Mouse (Mus musculus): ENCODE measurements at regions not wholly inside any gene's neighbourhood (a gene's known extent, or its start where the extent isn't known, plus 50 kb on each side); places are given as distances from the start of the nearest gene placed in this dataset.

GRCm38 (mm10) chr8:29614098-29614497 is 2166.6 kb downstream of the Poteg start:
- Histone ChIP-seq H3K4me2 (ENCODE audit: low read length) (no peak overlapping the region), H3K27me3 (ENCODE audit: control insufficient read depth, insufficient read depth, low read length) (no peaks in the 10 kb centered on the region), H3K4me1 (ENCODE audit: control insufficient read depth, insufficient read depth, low read length) (no peaks in the 10 kb centered on the region), H3K4me3 (replicated peaks; ENCODE audit: low read depth, low read length) (no peak overlapping the region), H3K36me3 (ENCODE audit: control insufficient read depth, insufficient read depth, low read length) (no peaks in the 10 kb centered on the region), H3K27ac (replicated peaks; ENCODE audit: low read depth, low read length) (no peak overlapping the region), H3K9me3 (ENCODE audit: control insufficient read depth, low read length) (no peaks in the 10 kb centered on the region; the same call in 1 of the 2 replicates), H3K9ac (replicated peaks; ENCODE audit: low read length) (no peak overlapping the region)
- 61% methylated on average over 7 of the region's 7 CpGs for WGBS
- peak; percentile 9 for DNase-seq
- no peak for ATAC-seq (ENCODE audit: low FRiP score, low TSS enrichment)

GRCm38 (mm10) chr8:29661616-29662015 is 2214.1 kb downstream of the Poteg start:
- no peaks in the 10 kb centered on the region for H3K27me3 ChIP-seq (ENCODE audit: control insufficient read depth, insufficient read depth, low read length)
- WGBS: 66% methylated on average over 3 of the region's 3 CpGs
- no peak overlapping the region for H3K4me2 ChIP-seq (ENCODE audit: low read length)
- H3K9me3 ChIP-seq (ENCODE audit: control insufficient read depth, low read length): no peaks in the 10 kb centered on the region
- DNase-seq (peak; percentile 34), ATAC-seq (ENCODE audit: low FRiP score, low TSS enrichment) (no peak)
- no peak overlapping the region for H3K27ac ChIP-seq (replicated peaks; ENCODE audit: low read depth, low read length)
- no peaks in the 10 kb centered on the region for H3K36me3 ChIP-seq (ENCODE audit: control insufficient read depth, insufficient read depth, low read length)
- no peak overlapping the region for H3K9ac ChIP-seq (replicated peaks; ENCODE audit: low read length)
- H3K4me1 ChIP-seq (ENCODE audit: control insufficient read depth, insufficient read depth, low read length): no peaks in the 10 kb centered on the region
- no peak overlapping the region for H3K4me3 ChIP-seq (replicated peaks; ENCODE audit: low read depth, low read length)

DNA sequence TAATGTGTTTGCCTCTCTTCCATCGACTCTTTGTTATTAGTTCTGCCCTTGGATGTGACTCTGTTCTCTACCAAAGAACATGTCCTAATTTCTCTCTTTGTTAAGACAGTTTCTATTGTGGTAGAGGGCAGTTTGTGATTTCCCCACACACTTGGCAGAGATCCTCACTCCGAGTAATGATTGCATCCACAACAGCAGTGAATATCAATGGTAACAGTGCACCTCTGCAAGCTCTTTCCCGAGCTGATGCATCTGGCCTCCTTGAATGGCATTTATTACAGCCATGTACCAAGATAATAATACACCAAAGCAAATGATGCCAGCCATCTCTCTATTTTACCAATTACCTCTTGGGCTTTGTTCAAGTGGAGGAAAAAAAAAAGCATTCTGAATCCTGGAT is 2228.4 kb downstream of the Poteg start:
- DNase-seq (peak; percentile 3), ATAC-seq (ENCODE audit: low FRiP score, low TSS enrichment) (no peak)

DNA sequence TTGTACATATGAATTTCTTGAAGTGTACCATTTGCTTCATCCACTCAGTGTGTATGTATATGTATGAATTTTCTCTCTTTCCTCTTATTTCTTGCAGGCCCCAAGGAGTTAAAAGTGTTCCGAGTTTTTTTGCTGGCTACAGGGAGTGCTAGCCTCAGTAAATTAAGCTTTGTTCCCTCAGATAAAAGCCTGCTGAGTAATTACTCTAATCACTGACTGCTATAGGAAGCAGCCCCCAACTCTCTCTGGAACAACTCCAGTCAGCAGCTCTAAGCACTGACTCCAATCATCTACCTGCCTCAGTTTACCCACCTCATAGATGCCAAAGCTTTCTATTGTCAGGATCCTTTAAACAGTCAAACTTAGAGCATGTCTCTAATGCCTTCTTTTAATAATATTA is 2235.9 kb downstream of the Poteg start:
- DNase-seq (no peak), ATAC-seq (ENCODE audit: low FRiP score, low TSS enrichment) (no peak)
- 62% methylated on average over 1 of the region's 1 CpGs for WGBS
- H3K4me2 ChIP-seq (ENCODE audit: low read length): no peak overlapping the region
- no peak overlapping the region for H3K27ac ChIP-seq (replicated peaks; ENCODE audit: low read depth, low read length)
- H3K27me3 ChIP-seq (ENCODE audit: control insufficient read depth, insufficient read depth, low read length): no peaks in the 10 kb centered on the region
- no peaks in the 10 kb centered on the region for H3K36me3 ChIP-seq (ENCODE audit: control insufficient read depth, insufficient read depth, low read length)
- no peaks in the 10 kb centered on the region for H3K9me3 ChIP-seq (ENCODE audit: control insufficient read depth, low read length)
- H3K4me1 ChIP-seq (ENCODE audit: control insufficient read depth, insufficient read depth, low read length): no peaks in the 10 kb centered on the region
- no peak overlapping the region for H3K4me3 ChIP-seq (replicated peaks; ENCODE audit: low read depth, low read length)
- H3K9ac ChIP-seq (replicated peaks; ENCODE audit: low read length): no peak overlapping the region

More for the DNA sequence above, 2228.4 kb downstream of the Poteg start:
- H3K27me3 ChIP-seq (ENCODE audit: control insufficient read depth, insufficient read depth, low read length): no peaks in the 10 kb centered on the region
- H3K4me2 ChIP-seq (ENCODE audit: low read length): no peak overlapping the region
- WGBS: 77% methylated on average over 3 of the region's 3 CpGs
- H3K4me1 ChIP-seq (ENCODE audit: control insufficient read depth, insufficient read depth, low read length): no peaks in the 10 kb centered on the region
- H3K4me3 ChIP-seq (replicated peaks; ENCODE audit: low read depth, low read length): no peak overlapping the region
- no peak overlapping the region for H3K9ac ChIP-seq (replicated peaks; ENCODE audit: low read length)
- no peak overlapping the region for H3K27ac ChIP-seq (replicated peaks; ENCODE audit: low read depth, low read length)
- H3K36me3 ChIP-seq (ENCODE audit: control insufficient read depth, insufficient read depth, low read length): no peaks in the 10 kb centered on the region
- no peaks in the 10 kb centered on the region for H3K9me3 ChIP-seq (ENCODE audit: control insufficient read depth, low read length)

DNA sequence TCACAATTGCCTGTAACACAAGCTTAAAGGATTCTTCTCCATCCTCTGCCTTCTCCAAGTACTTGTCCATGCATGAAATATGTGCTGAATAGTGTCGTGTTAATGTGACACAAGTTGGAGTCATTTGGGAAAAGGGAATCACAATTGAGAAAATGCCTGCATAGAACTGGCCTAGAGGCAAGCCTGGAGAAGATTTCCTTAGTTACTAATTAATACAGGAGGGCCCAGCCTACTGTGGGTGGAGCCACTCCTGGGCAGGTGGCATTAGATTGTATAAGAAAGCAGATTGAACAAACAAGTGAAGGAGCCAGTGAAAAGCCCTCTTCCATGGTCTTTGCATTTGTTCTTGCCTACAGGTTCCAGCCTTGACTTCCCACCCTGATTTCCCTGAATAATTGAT is 2239.1 kb downstream of the Poteg start:
- DNase-seq (no peak), ATAC-seq (ENCODE audit: low FRiP score, low TSS enrichment) (no peak)
- no peaks in the 10 kb centered on the region for H3K9me3 ChIP-seq (ENCODE audit: control insufficient read depth, low read length)
- H3K9ac ChIP-seq (replicated peaks; ENCODE audit: low read length): no peak overlapping the region
- no peak overlapping the region for H3K27ac ChIP-seq (replicated peaks; ENCODE audit: low read depth, low read length)
- WGBS: 65% methylated on average over 1 of the region's 1 CpGs
- no peaks in the 10 kb centered on the region for H3K36me3 ChIP-seq (ENCODE audit: control insufficient read depth, insufficient read depth, low read length)
- H3K4me2 ChIP-seq (ENCODE audit: low read length): no peak overlapping the region
- H3K4me1 ChIP-seq (ENCODE audit: control insufficient read depth, insufficient read depth, low read length): no peaks in the 10 kb centered on the region
- H3K27me3 ChIP-seq (ENCODE audit: control insufficient read depth, insufficient read depth, low read length): no peaks in the 10 kb centered on the region
- no peak overlapping the region for H3K4me3 ChIP-seq (replicated peaks; ENCODE audit: low read depth, low read length)

GRCm38 (mm10) chr8:29695698-29696097 is 2248.2 kb downstream of the Poteg start:
- H3K9me3 ChIP-seq (ENCODE audit: control insufficient read depth, low read length): no peaks in the 10 kb centered on the region
- ATAC-seq (ENCODE audit: low FRiP score, low TSS enrichment) (no peak), DNase-seq (no peak)
- H3K9ac ChIP-seq (replicated peaks; ENCODE audit: low read length): no peak overlapping the region
- 29% methylated on average over 1 of the region's 1 CpGs for whole genome bisulfite sequencing
- no peaks in the 10 kb centered on the region for H3K4me1 ChIP-seq (ENCODE audit: control insufficient read depth, insufficient read depth, low read length)
- H3K27me3 ChIP-seq (ENCODE audit: control insufficient read depth, insufficient read depth, low read length): no peaks in the 10 kb centered on the region
- no peak overlapping the region for H3K4me2 ChIP-seq (ENCODE audit: low read length)
- H3K27ac ChIP-seq (replicated peaks; ENCODE audit: low read depth, low read length): no peak overlapping the region
- H3K36me3 ChIP-seq (ENCODE audit: control insufficient read depth, insufficient read depth, low read length): no peaks in the 10 kb centered on the region
- H3K4me3 ChIP-seq (replicated peaks; ENCODE audit: low read depth, low read length): no peak overlapping the region
